Mouse (Mus musculus) myocyte (in vitro differentiated cells): ENCODE results near the gene Pald1. TPM values are rescaled to one million over a fixed set of nuclear protein-coding genes. Genes with fewer than 3 reads are reported as not detected.

Experiments used
- H3K27me3 ChIP-seq: one replicate; pipeline ENCODE4 v1.6.1; 2011; ENCODE audit not compliant: control insufficient read depth, insufficient read depth, insufficient read length
- H3K36me3 ChIP-seq: one replicate; pipeline ENCODE4 v1.6.1; 2011; ENCODE audit not compliant: control insufficient read depth, insufficient read depth
- H3K4me2 ChIP-seq: one replicate; pipeline ENCODE4 v1.6.1; 2011; ENCODE audit warnings: low read depth, control low read depth
- H3K4me3 ChIP-seq: one replicate; pipeline ENCODE4 v1.5.1; 2011; ENCODE audit warnings: mild to moderate bottlenecking, control low read depth, moderate library complexity
- H3K79me2 ChIP-seq: one replicate; pipeline ENCODE4 v1.6.1; 2011; ENCODE audit not compliant: control insufficient read depth, insufficient read depth
- H3ac ChIP-seq: one replicate; pipeline ENCODE4 v1.6.1; 2011; ENCODE audit not compliant: control insufficient read depth, insufficient read length
- CEBPB ChIP-seq: IDR thresholded peaks from 2 replicates; pipeline ENCODE4 v1.6.1; 2011; ENCODE audit warnings: mild to moderate bottlenecking, moderate library complexity; ENCODE audit not compliant: poor library complexity, insufficient read depth, severe bottlenecking
- E2F4 ChIP-seq: IDR thresholded peaks from one replicate; pipeline ENCODE4 v1.6.1; 2011; ENCODE audit warnings: mild to moderate bottlenecking, control low read depth, moderate library complexity; ENCODE audit not compliant: insufficient read depth
- MAX ChIP-seq: IDR thresholded peaks from one replicate; pipeline ENCODE4 v1.6.1; 2011; ENCODE audit warnings: low read depth, mild to moderate bottlenecking, control low read depth
- MYOD1 ChIP-seq, 3 experiments: IDR thresholded peaks; one replicate each; pipeline ENCODE4 v1.6.1; 2011; ENCODE audit warnings: control low read depth in 2 of 3, low read depth in 2 of 3, mild to moderate bottlenecking in 2 of 3, moderate library complexity in 1 of 3; ENCODE audit not compliant: insufficient read length in 2 of 3, control insufficient read depth in 1 of 3
- MYOG ChIP-seq, 3 experiments: IDR thresholded peaks; one replicate each; pipeline ENCODE4 v1.6.1; 2011; ENCODE audit warnings: control low read depth in 2 of 3, low read depth in 2 of 3, mild to moderate bottlenecking in 2 of 3; ENCODE audit not compliant: insufficient read length in 2 of 3, control insufficient read depth in 1 of 3, insufficient read depth in 1 of 3
- POLR2A ChIP-seq: IDR thresholded peaks from one replicate; pipeline ENCODE4 v1.6.1; 2011; ENCODE audit warnings: low read depth, mild to moderate bottlenecking, control low read depth, moderate library complexity; ENCODE audit not compliant: insufficient read length
- POLR2AphosphoS2 ChIP-seq: IDR thresholded peaks from one replicate; pipeline ENCODE4 v1.6.1; 2011; ENCODE audit warnings: low read depth, control low read depth; ENCODE audit not compliant: insufficient read length
- REST ChIP-seq: IDR thresholded peaks from one replicate; pipeline ENCODE4 v1.6.1; 2011; ENCODE audit warnings: mild to moderate bottlenecking, control low read depth, moderate library complexity; ENCODE audit not compliant: insufficient read depth, insufficient read length
- SRF ChIP-seq: IDR thresholded peaks from one replicate; pipeline ENCODE4 v1.6.1; 2011; ENCODE audit warnings: low read depth; ENCODE audit not compliant: control insufficient read depth, insufficient read length
- TCF12 ChIP-seq: IDR thresholded peaks from one replicate; pipeline ENCODE4 v1.6.1; 2011; ENCODE audit warnings: mild to moderate bottlenecking, control low read depth; ENCODE audit not compliant: poor library complexity, insufficient read depth, severe bottlenecking
- TCF3 ChIP-seq: IDR thresholded peaks from one replicate; pipeline ENCODE4 v1.6.1; 2011; ENCODE audit warnings: low read depth, control low read depth; ENCODE audit not compliant: insufficient read length
- USF1 ChIP-seq: IDR thresholded peaks from one replicate; pipeline ENCODE4 v1.6.1; 2011; ENCODE audit warnings: low read depth, mild to moderate bottlenecking, control low read depth, moderate library complexity
- polyA plus RNA-seq: library from polyadenylated mRNA; unstranded; fragments of >200 nt; fragmentation: generic; extraction: Trizol; gene quantifications from one replicate; pipeline ENCODE4 v1.2.1, GENCODE M21; 2012; ENCODE audit warnings: missing spikeins

Pald1 gene
- polyA plus RNA-seq, 1 experiment: 14.0 TPM

DNA sequence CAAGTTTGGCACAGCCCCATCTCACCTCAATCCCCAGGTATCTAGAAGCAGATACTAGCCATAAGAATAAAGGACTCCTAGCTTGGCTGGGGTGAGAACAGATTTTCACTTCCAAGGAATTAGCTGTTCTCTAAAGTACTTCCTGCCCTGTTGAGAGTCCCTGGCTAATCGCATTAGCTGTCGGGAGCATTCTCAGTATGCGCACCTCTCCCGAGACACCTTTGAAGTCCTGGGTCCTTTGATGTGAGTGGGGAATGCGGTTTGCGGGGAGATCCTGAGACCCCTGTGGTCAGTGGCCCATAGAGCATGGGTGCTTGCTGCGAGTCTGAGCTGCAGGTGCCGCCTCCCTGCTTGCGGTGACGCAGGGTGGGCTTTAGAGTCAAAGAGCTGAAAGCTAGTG lies 22.6 kb upstream of the Pald1 start:
- H3K27me3 ChIP-seq: peaks cover 7% of the 10 kb centered on the region
- TF ChIP-seq REST (no peak), CEBPB (no peak), TCF3 (no peak)
- H3K4me3 ChIP-seq: no peak overlapping the region
- no peaks in the 10 kb centered on the region for H3K36me3 ChIP-seq
- H3K4me2 ChIP-seq: no peak overlapping the region
- no peak overlapping the region for H3ac ChIP-seq
- H3K79me2 ChIP-seq: no peaks in the 10 kb centered on the region

DNA sequence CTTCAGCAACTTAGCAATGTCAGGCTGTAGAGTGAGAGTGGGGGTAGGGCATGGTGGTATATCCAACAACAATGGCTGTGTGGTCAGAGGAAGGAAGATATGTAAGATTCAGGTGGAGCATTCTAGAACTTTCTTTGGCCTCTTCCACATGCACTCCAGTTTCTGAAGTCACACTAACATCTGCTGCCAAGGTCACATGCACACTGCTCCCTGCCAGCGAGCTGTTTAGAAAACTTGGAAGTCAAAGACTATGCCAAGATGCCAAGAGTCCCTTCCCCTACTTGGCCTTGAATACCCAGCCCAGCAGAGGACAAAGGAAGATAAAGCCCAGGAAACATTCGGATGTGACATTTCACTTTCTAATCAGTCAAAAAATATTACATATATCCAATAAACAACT lies 19.6 kb upstream of the Pald1 start:
- H3K79me2 ChIP-seq: no peaks in the 10 kb centered on the region
- H3K4me3 ChIP-seq: no peak overlapping the region
- H3K36me3 ChIP-seq: no peaks in the 10 kb centered on the region
- H3K4me2 ChIP-seq: no peak overlapping the region
- H3ac ChIP-seq: no peak overlapping the region
- TF ChIP-seq E2F4 (no peak), CEBPB (no peak), MAX (no peak), SRF (no peak), REST (no peak), TCF12 (no peak), USF1 (no peak), MYOG (IDR thresholded peaks at IDR 0.05; ENCODE audit: control insufficient read depth in 1 of 3, insufficient read depth in 1 of 3, insufficient read length in 2 of 3, low read depth in 2 of 3) (no peak), POLR2A (no peak), POLR2AphosphoS2 (no peak), TCF3 (no peak), MYOD1 (IDR thresholded peaks at IDR 0.05; ENCODE audit: control insufficient read depth in 1 of 3, insufficient read length in 2 of 3, low read depth in 2 of 3) (no peak)
- H3K27me3 ChIP-seq: peaks cover 7% of the 10 kb centered on the region

DNA sequence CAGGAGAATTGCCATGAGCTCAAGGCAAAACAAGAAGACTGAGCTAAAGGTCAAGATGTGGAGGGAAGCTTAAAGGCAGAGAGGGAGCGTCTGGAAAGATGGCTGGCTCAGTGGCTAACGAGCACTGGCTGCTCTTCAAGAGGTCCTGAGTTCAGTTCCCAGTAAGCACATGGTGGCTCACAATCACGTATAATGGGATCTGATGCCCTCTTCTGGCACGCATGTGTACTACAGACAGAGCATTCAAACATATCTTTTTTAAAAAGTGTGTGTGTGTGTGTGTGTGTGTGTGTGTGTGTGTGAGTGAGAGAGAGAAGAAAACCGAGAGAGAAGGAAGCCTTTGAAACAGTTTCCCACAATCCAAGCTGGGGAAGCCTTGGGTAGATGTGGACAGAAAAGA lies 19.1 kb upstream of the Pald1 start:
- Histone ChIP-seq H3K4me3 (no peak overlapping the region), H3ac (no peak overlapping the region), H3K27me3 (peaks cover 7% of the 10 kb centered on the region), H3K79me2 (no peaks in the 10 kb centered on the region), H3K4me2 (no peak overlapping the region), H3K36me3 (no peaks in the 10 kb centered on the region)
- no peak for TF ChIP-seq USF1
- no peak for TF ChIP-seq SRF
- TF ChIP-seq MAX: no peak
- no peak for TF ChIP-seq TCF12
- no peak for TF ChIP-seq MYOG (IDR thresholded peaks at IDR 0.05; ENCODE audit: control insufficient read depth in 1 of 3, insufficient read depth in 1 of 3, insufficient read length in 2 of 3, low read depth in 2 of 3)
- no peak for TF ChIP-seq E2F4
- no peak for TF ChIP-seq POLR2A
- TF ChIP-seq TCF3: no peak
- TF ChIP-seq POLR2AphosphoS2: no peak
- TF ChIP-seq REST: no peak
- TF ChIP-seq MYOD1 (IDR thresholded peaks at IDR 0.05; ENCODE audit: control insufficient read depth in 1 of 3, insufficient read length in 2 of 3, low read depth in 2 of 3): no peak
- TF ChIP-seq CEBPB: no peak

DNA sequence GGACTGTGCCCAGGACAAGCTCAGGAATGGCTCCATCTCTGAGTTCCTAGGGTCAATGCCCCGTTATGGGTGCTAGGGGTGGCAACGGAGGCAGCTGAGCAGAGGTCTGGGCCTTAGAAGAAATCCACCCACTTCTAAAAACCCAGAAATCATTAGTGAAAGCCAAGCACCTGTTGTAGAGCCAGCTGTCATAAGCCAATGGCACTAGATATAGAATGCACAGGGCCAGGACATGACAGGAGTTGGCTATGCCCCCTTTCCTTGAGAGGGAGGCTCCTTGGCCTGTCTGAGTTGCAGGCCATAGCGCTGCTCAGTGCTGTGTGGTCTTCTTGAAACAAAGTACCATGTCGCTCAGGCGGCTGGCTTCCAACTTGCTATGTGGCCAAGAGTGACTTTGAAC lies 17.1 kb upstream of the Pald1 start:
- Histone ChIP-seq H3K79me2 (no peaks in the 10 kb centered on the region), H3K27me3 (no peaks in the 10 kb centered on the region), H3ac (no peak overlapping the region), H3K4me3 (no peak overlapping the region), H3K4me2 (no peak overlapping the region), H3K36me3 (no peaks in the 10 kb centered on the region)
- TF ChIP-seq MYOG (IDR thresholded peaks at IDR 0.05; ENCODE audit: control insufficient read depth in 1 of 3, insufficient read depth in 1 of 3, insufficient read length in 2 of 3, low read depth in 2 of 3): peak; percentile 13 to 82 (median 78)
- peak; percentile 63 for TF ChIP-seq TCF12
- TF ChIP-seq REST: no peak
- peak in 2 of 3 experiments; percentile 77 to 83 for TF ChIP-seq MYOD1 (IDR thresholded peaks at IDR 0.05; ENCODE audit: control insufficient read depth in 1 of 3, insufficient read length in 2 of 3, low read depth in 2 of 3)
- no peak for TF ChIP-seq CEBPB
- TF ChIP-seq TCF3: no peak

DNA sequence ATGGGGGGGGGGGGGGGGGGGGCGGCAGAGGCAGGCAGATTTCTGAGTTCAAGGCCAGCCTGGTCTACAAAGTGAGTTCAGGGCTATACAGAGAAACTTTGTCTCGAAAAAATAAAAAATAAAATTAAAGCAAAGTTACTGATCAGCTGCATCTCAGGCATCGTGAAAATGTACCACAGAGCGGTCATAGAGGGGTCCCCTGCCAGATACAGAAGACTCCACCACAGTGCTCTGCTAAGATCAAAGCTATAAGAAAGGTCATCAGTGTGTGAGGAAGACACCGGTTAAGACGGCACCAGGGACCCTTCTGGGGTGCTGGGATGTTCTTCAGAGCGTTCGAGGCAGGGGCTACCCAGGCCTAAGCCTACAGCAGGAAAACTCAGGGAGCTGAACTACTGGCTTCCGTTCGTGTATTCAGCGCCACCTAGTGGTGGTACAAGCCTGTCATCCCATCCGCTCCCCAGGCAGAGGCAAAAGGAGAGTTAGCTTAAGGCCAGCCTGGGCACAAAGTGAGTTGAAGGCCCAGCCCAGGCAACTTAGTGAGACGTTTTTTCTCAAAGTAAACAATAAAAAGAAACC lies 15.9 kb upstream of the Pald1 start:
- Histone ChIP-seq H3K27me3 (no peaks in the 10 kb centered on the region), H3K4me3 (no peak overlapping the region), H3K79me2 (no peaks in the 10 kb centered on the region), H3ac (no peak overlapping the region), H3K4me2 (no peak overlapping the region), H3K36me3 (no peaks in the 10 kb centered on the region)
- TF ChIP-seq MYOD1 (IDR thresholded peaks at IDR 0.05; ENCODE audit: control insufficient read depth in 1 of 3, insufficient read length in 2 of 3, low read depth in 2 of 3) (no peak), MAX (no peak), TCF3 (no peak), POLR2AphosphoS2 (no peak), TCF12 (no peak)
